Mouse (Mus musculus): ENCODE results near the gene Cldn8. TPM values are rescaled to one million over a fixed set of nuclear protein-coding genes. Genes with fewer than 3 reads are reported as not detected.

The Cldn8 gene
- total RNA-seq (2023): not detected

GRCm38 (mm10) chr16:88563045-88563913 is at the start of gene Cldn8:
Cldn8 (minus strand) TSS chr16:88563183.

GRCm38 (mm10) chr16:88611922-88612321 is 48.9 kb upstream of the Cldn8 start, which contains the start of gene Krtap24-1:
Krtap24-1 (minus strand) TSS chr16:88612279.

Other genes with a start within 250 kb of the Cldn8 start
- gene Cldn17, start 56.2 kb downstream of the Cldn8 start, total RNA-seq (2023): not detected
- not detected for gene Krtap24-1, start 49.1 kb upstream of the Cldn8 start, total RNA-seq (2023)
- not detected for gene 2310079G19Rik, start 64.5 kb upstream of the Cldn8 start, total RNA-seq (2023)
- not detected for gene Krtap26-1, start 84.6 kb upstream of the Cldn8 start, total RNA-seq (2023)
- gene Krtap27-1, start 108.5 kb upstream of the Cldn8 start, total RNA-seq (2023): not detected
- not detected for gene 2310061N02Rik, start 144.8 kb upstream of the Cldn8 start, total RNA-seq (2023)
- gene Krtap13-1, start 165.7 kb upstream of the Cldn8 start, total RNA-seq (2023): not detected
- not detected for gene Krtap13, start 188.5 kb upstream of the Cldn8 start, total RNA-seq (2023)
- gene 2310034C09Rik, start 195.7 kb upstream of the Cldn8 start, total RNA-seq (2023): not detected
- not detected for gene 2310057N15Rik, start 211.0 kb upstream of the Cldn8 start, total RNA-seq (2023)
- not detected for gene Gm5965, start 214.7 kb upstream of the Cldn8 start, total RNA-seq (2023)
- not detected for gene Gm20741, start 249.0 kb upstream of the Cldn8 start, total RNA-seq (2023)

Data from T-cell, adult 66 days (primary cell).